Mouse (Mus musculus) liver, embryonic 11.5 days (tissue): ENCODE measurements around the gene Olfr91. TPM values are rescaled to one million over a fixed set of nuclear protein-coding genes. Genes with fewer than 3 reads are reported as not detected.
"Not testable (repeated sequence)": the region's sequence is repeated elsewhere in the genome, so short reads cannot be mapped to it uniquely, and the experiment has no call there.

Experiments used
- ATAC-seq: fragments of 200-750 bp; cut with Nextera tagmentation; replicated peaks from 2 replicates; pipeline ENCODE4 v1.8.0; 2017; ENCODE audit warnings: moderate number of reproducible peaks, mild to moderate bottlenecking, moderate TSS enrichment, moderate library complexity; ENCODE audit not compliant: low FRiP score
- DNase-seq: peaks from one replicate; pipeline ENCODE4 v3.0.0-alpha.2; 2017; ENCODE audit warnings: low spot score
- H3K27ac ChIP-seq: fragments of 300-500 bp; sonication (generic); 2 replicates; pipeline ENCODE4 v1.5.1; 2014; ENCODE audit warnings: mild to moderate bottlenecking, low read depth, low read length, control low read depth
- H3K27me3 ChIP-seq: fragments of 300-500 bp; sonication (generic); replicated peaks from 2 replicates; pipeline ENCODE4 v1.6.1; 2014; ENCODE audit warnings: low read length, mixed read lengths; ENCODE audit not compliant: control insufficient read depth, insufficient read depth
- H3K36me3 ChIP-seq: fragments of 300-500 bp; sonication (generic); 2 replicates; pipeline ENCODE4 v1.6.1; 2014; ENCODE audit warnings: mild to moderate bottlenecking, low read length, moderate library complexity, mixed read lengths; ENCODE audit not compliant: control insufficient read depth, insufficient read depth
- H3K4me1 ChIP-seq: fragments of 300-500 bp; sonication (generic); replicated peaks from 2 replicates; pipeline ENCODE4 v1.6.1; 2014; ENCODE audit warnings: low read length, mixed read lengths; ENCODE audit not compliant: control insufficient read depth, insufficient read depth
- H3K4me2 ChIP-seq: fragments of 300-500 bp; sonication (generic); 2 replicates; pipeline ENCODE4 v1.6.1; 2014; ENCODE audit warnings: mild to moderate bottlenecking, control low read depth, moderate library complexity
- H3K4me3 ChIP-seq: fragments of 300-500 bp; sonication (generic); 2 replicates; pipeline ENCODE4 v1.5.1; 2014; ENCODE audit warnings: low read depth, low read length, control low read depth
- H3K9ac ChIP-seq: fragments of 300-500 bp; sonication (generic); 2 replicates; pipeline ENCODE4 v1.6.1; 2014; ENCODE audit warnings: low read depth, low read length, control low read depth
- H3K9me3 ChIP-seq: fragments of 300-500 bp; sonication (generic); 2 replicates; pipeline ENCODE4 v1.6.1; 2016; ENCODE audit warnings: low read length, inconsistent platforms, mixed read lengths; ENCODE audit not compliant: control insufficient read depth
- WGBS: fragments of 180-500 bp; shearing (Covaris S2); extraction: QIAGEN DNeasy Blood & Tissue Kit; methylation state at CpG from one replicate; pipeline ENCODE4 v1.1.7; 2014; 5-methylcytosine and 5-hydroxymethylcytosine counted together
- polyA plus RNA-seq: library from polyadenylated mRNA; unstranded; fragments of >200 nt; fragmentation: Nextera tagmentation; extraction: Ambion mirVana; gene quantifications from 2 replicates; pipeline ENCODE4 v1.2.1, GENCODE M21; 2014

Gene Olfr91
- polyA plus RNA-seq = 0.06 TPM in 1 of 2 replicates, not detected in the other

GRCm38 (mm10) chr17:37098178-37098577 lies at the start of gene Olfr91:
TSS of gene Olfr91 (minus strand) at chr17:37098278.
- WGBS = 80% methylated on average over 1 of the region's 1 CpGs
- no peaks in the 10 kb centered on the region for H3K4me1 ChIP-seq
- no peak within 1 kb of the TSS for H3K4me2 ChIP-seq
- no peak within 1 kb of the TSS for H3K9ac ChIP-seq
- no peaks in the 10 kb centered on the region for H3K36me3 ChIP-seq
- H3K9me3 ChIP-seq = no peaks in the 10 kb centered on the region
- no peak within 1 kb of the TSS for H3K27ac ChIP-seq
- no peak within 1 kb of the TSS for H3K4me3 ChIP-seq
- H3K27me3 ChIP-seq = no peaks in the 10 kb centered on the region
- no peak for DNase-seq
- no peak for ATAC-seq

GRCm38 (mm10) chr17:37131366-37131765 lies 33.3 kb upstream of the Olfr91 start:
- H3K4me1 ChIP-seq, H3K4me2 ChIP-seq, H3K9ac ChIP-seq, DNase-seq, H3K9me3 ChIP-seq, ATAC-seq, H3K36me3 ChIP-seq, H3K27ac ChIP-seq, H3K27me3 ChIP-seq, H3K4me3 ChIP-seq: not testable (repeated sequence)
- whole genome bisulfite sequencing = 55% methylated on average over 4 of the region's 4 CpGs

GRCm38 (mm10) chr17:37119988-37120387 lies 21.9 kb upstream of the Olfr91 start, which contains the start of gene Olfr92:
TSS of gene Olfr92 (minus strand) at chr17:37120088.
- no peak for DNase-seq
- H3K4me1 ChIP-seq = no peaks in the 10 kb centered on the region

GRCm38 (mm10) chr17:37093289-37093688 lies 4.8 kb downstream of the Olfr91 start:
- Histone ChIP-seq H3K4me1 (no peaks in the 10 kb centered on the region), H3K36me3 (no peaks in the 10 kb centered on the region), H3K27me3 (no peaks in the 10 kb centered on the region), H3K4me2 (no peak overlapping the region), H3K9ac (no peak overlapping the region), H3K9me3 (no peaks in the 10 kb centered on the region), H3K27ac (no peak overlapping the region), H3K4me3 (no peak overlapping the region)
- DNase-seq = no peak
- ATAC-seq = no peak
- 66% methylated on average over 5 of the region's 5 CpGs for WGBS

More at GRCm38 (mm10) chr17:37119988-37120387, 21.9 kb upstream of the Olfr91 start, which contains the start of gene Olfr92:
- Histone ChIP-seq H3K9me3 (no peaks in the 10 kb centered on the region), H3K27me3 (no peaks in the 10 kb centered on the region), H3K4me2 (no peak within 1 kb of the TSS), H3K4me3 (no peak within 1 kb of the TSS), H3K9ac (no peak within 1 kb of the TSS), H3K36me3 (no peaks in the 10 kb centered on the region), H3K27ac (no peak within 1 kb of the TSS)
- no peak for ATAC-seq
- WGBS = 80% methylated on average over 2 of the region's 2 CpGs

GRCm38 (mm10) chr17:37092198-37092597 lies 5.9 kb downstream of the Olfr91 start:
- Histone ChIP-seq H3K9me3 (no peaks in the 10 kb centered on the region), H3K4me1 (no peaks in the 10 kb centered on the region), H3K4me2 (no peak overlapping the region), H3K4me3 (no peak overlapping the region), H3K36me3 (no peaks in the 10 kb centered on the region), H3K27me3 (no peaks in the 10 kb centered on the region), H3K9ac (no peak overlapping the region), H3K27ac (no peak overlapping the region)
- ATAC-seq = no peak
- no peak for DNase-seq
- 36% methylated on average over 1 of the region's 1 CpGs for WGBS

- no peak within 1 kb of the TSS for H3K9ac ChIP-seq
- no peaks in the 10 kb centered on the region for H3K9me3 ChIP-seq
- no peaks in the 10 kb centered on the region for H3K27me3 ChIP-seq
- ATAC-seq = no peak
- H3K27ac ChIP-seq = no peak within 1 kb of the TSS
- no peaks in the 10 kb centered on the region for H3K36me3 ChIP-seq
- no peak for DNase-seq
- H3K4me3 ChIP-seq = no peak within 1 kb of the TSS
- no peaks in the 10 kb centered on the region for H3K4me1 ChIP-seq
- no peak within 1 kb of the TSS for H3K4me2 ChIP-seq
Observed at GRCm38 (mm10) chr17:37088399-37088798, 9.7 kb downstream of the Olfr91 start, which contains the start of gene Olfr90. TSS of gene Olfr90 (minus strand) at chr17:37088499.

- no peak overlapping the region for H3K4me3 ChIP-seq
- H3K27ac ChIP-seq = no peak overlapping the region
- DNase-seq (no peak), ATAC-seq (no peak)
- 75% methylated on average over 10 of the region's 10 CpGs for WGBS
- H3K36me3 ChIP-seq = no peaks in the 10 kb centered on the region
- no peak overlapping the region for H3K9ac ChIP-seq
- no peaks in the 10 kb centered on the region for H3K9me3 ChIP-seq
- H3K4me2 ChIP-seq = no peak overlapping the region
- no peaks in the 10 kb centered on the region for H3K27me3 ChIP-seq
- no peaks in the 10 kb centered on the region for H3K4me1 ChIP-seq
Observed at GRCm38 (mm10) chr17:37085545-37085944, 12.5 kb downstream of the Olfr91 start.

GRCm38 (mm10) chr17:37084632-37085031 lies 13.4 kb downstream of the Olfr91 start:
- H3K4me3 ChIP-seq = no peak overlapping the region
- H3K4me2 ChIP-seq = no peak overlapping the region
- no peak overlapping the region for H3K9ac ChIP-seq
- WGBS = 59% methylated on average over 5 of the region's 5 CpGs
- no peaks in the 10 kb centered on the region for H3K27me3 ChIP-seq
- H3K27ac ChIP-seq = no peak overlapping the region
- no peaks in the 10 kb centered on the region for H3K36me3 ChIP-seq
- H3K9me3 ChIP-seq = no peaks in the 10 kb centered on the region
- ATAC-seq (no peak), DNase-seq (no peak)
- H3K4me1 ChIP-seq = no peaks in the 10 kb centered on the region

GRCm38 (mm10) chr17:37083327-37083726 lies 14.8 kb downstream of the Olfr91 start:
- H3K27ac ChIP-seq = no peak overlapping the region
- ATAC-seq (peak; percentile 57; the same call in 1 of the 2 replicates), DNase-seq (no peak)
- no peak overlapping the region for H3K4me2 ChIP-seq
- H3K27me3 ChIP-seq = no peaks in the 10 kb centered on the region
- no peaks in the 10 kb centered on the region for H3K36me3 ChIP-seq
- no peaks in the 10 kb centered on the region for H3K9me3 ChIP-seq
- no peaks in the 10 kb centered on the region for H3K4me1 ChIP-seq
- H3K9ac ChIP-seq = no peak overlapping the region
- 5% methylated on average over 8 of the region's 8 CpGs for WGBS
- H3K4me3 ChIP-seq = no peak overlapping the region
